13 mouse cellular contexts compared by ENCODE assay signal in the genomic region with DNA sequence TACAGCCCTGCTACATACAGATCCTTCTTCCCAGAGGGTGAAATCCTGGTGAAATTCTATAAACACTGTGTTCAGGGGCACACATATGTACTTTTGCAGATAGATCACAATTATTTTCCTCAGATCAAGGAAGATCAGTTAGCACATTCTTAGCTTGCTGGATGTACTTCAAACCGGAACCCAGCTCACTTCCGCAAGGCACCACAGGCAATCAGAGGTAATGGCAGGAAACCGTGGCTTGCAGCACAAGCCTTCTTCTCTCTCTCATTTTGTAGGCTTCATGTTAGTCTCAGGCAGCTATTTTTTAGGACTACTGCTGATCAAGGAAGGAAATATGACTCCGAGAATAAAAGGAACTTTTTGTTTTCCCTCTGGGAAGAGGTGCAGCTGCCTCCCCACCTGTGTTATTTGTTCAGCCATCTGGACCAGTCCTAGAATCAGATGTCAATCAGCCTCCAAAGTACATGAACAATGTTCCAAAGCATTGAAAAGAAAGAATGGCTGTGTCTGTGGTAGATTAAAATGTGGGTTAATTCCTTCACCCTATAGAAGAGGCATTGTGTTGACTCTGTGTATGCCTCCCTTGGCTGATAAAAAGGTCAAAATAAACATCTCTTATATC.
DNase-seq lines count a peak whose midpoint lies in the region; ATAC-seq and TF ChIP-seq lines count a peak whose summit lies in the region.
"Had no signal": no experiment of that assay in that cellular context is flagged by ENCODE, and none has a peak within 500 bp of the region (broad histone marks: within the 10 kb centered on the region; RNA-seq: fewer than 3 reads in every experiment).

No protein-coding gene starts in this region.

- TF ChIP-seq CTCF in brain, embryonic 14.5 days (IDR thresholded peaks at IDR 0.05; ENCODE audit: borderline replicate concordance, extremely low read depth, insufficient read depth, insufficient read length) = no peak

- no peaks in the 10 kb centered on the region for H3K9me3 ChIP-seq in hindbrain, embryonic 14.5 days (ENCODE audit: control insufficient read depth, low read length)
- 0 out of 2 replicates have a peak, but pooled peaks cover 2% of the 10 kb centered on the region for H3K9me3 ChIP-seq in hindbrain, embryonic 10.5 days
- H3K9me3 ChIP-seq in embryonic facial prominence, embryonic 14.5 days (ENCODE audit: control insufficient read depth, low read length) = no peaks in the 10 kb centered on the region
- H3K9me3 ChIP-seq: hindbrain, embryonic 12.5 days; limb, embryonic 15.5 days; lung, embryonic 15.5 days had no signal

- H3K4me3 ChIP-seq in hindbrain, embryonic 14.5 days (replicated peaks; ENCODE audit: low read length) = no peak overlapping the region
- H3K4me3 ChIP-seq in hindbrain, embryonic 10.5 days = no peak overlapping the region
- H3K4me3 ChIP-seq in embryonic facial prominence, embryonic 14.5 days (ENCODE audit: low read depth, low read length) = no peak overlapping the region
- H3K4me3 ChIP-seq: hindbrain, embryonic 12.5 days; limb, embryonic 15.5 days; lung, embryonic 15.5 days had no signal

- ATAC-seq in hindbrain, embryonic 14.5 days (ENCODE audit: low FRiP score) = 0 out of 2 replicates have a peak, but pooled peaks have one; percentile 27
- ATAC-seq in embryonic facial prominence, embryonic 14.5 days (ENCODE audit: low read depth) = peak; percentile 67

- no peak overlapping the region for H3K27ac ChIP-seq in hindbrain, embryonic 14.5 days
- no peak overlapping the region for H3K27ac ChIP-seq in hindbrain, embryonic 10.5 days
- H3K27ac ChIP-seq in embryonic facial prominence, embryonic 14.5 days (replicated peaks; ENCODE audit: low read depth, low read length) = no peak overlapping the region
- H3K27ac ChIP-seq: hindbrain, embryonic 12.5 days; limb, embryonic 15.5 days; lung, embryonic 15.5 days had no signal

- H3K36me3 ChIP-seq in hindbrain, embryonic 14.5 days (replicated peaks; ENCODE audit: control insufficient read depth, insufficient read depth) = no peaks in the 10 kb centered on the region
- no peaks in the 10 kb centered on the region for H3K36me3 ChIP-seq in hindbrain, embryonic 10.5 days
- no peaks in the 10 kb centered on the region for H3K36me3 ChIP-seq in embryonic facial prominence, embryonic 14.5 days (ENCODE audit: control insufficient read depth, insufficient read depth, low read length)
- H3K36me3 ChIP-seq: hindbrain, embryonic 12.5 days; limb, embryonic 15.5 days; lung, embryonic 15.5 days had no signal

- H3K27me3 ChIP-seq in hindbrain, embryonic 14.5 days (ENCODE audit: control insufficient read depth, insufficient read depth, low read length) = no peaks in the 10 kb centered on the region
- H3K27me3 ChIP-seq in hindbrain, embryonic 10.5 days (ENCODE audit: insufficient read depth, poor library complexity, severe bottlenecking) = no peaks in the 10 kb centered on the region
- H3K27me3 ChIP-seq in embryonic facial prominence, embryonic 14.5 days (replicated peaks; ENCODE audit: control insufficient read depth, insufficient read depth, low read length) = no peaks in the 10 kb centered on the region
- H3K27me3 ChIP-seq: CH12.LX; hindbrain, embryonic 12.5 days; limb, embryonic 15.5 days; lung, embryonic 15.5 days had no signal

- TF ChIP-seq POLR2A in brain, embryonic 14.5 days (IDR thresholded peaks at IDR 0.05; ENCODE audit: borderline replicate concordance, extremely low read depth, insufficient read depth, insufficient read length, poor library complexity, severe bottlenecking) = no peak

- no peak for DNase-seq in hindbrain, embryonic 14.5 days (ENCODE audit: low spot score)
- DNase-seq in hindbrain, embryonic 10.5 days (ENCODE audit: low spot score) = no peak
- peak; percentile 40 for DNase-seq in brain, embryonic 14.5 days (ENCODE audit: low read depth)
- peak; percentile 25 for DNase-seq in embryonic facial prominence, embryonic 14.5 days (ENCODE audit: low spot score)
- DNase-seq in layer of hippocampus, adult 9-11 months = peak; percentile 46
- DNase-seq in neural tube, embryonic 10.5 days (ENCODE audit: extremely low spot score, low spot score) = no peak
- no peak for DNase-seq in gastrocnemius, postnatal 4 days (ENCODE audit: low spot score in 2 of 2)
- DNase-seq: kidney, adult 8-10 months; thymus, adult 18-20 months had no signal

- H3K4me1 ChIP-seq in hindbrain, embryonic 14.5 days (replicated peaks; ENCODE audit: control insufficient read depth, insufficient read depth, low read length) = no peaks in the 10 kb centered on the region
- H3K4me1 ChIP-seq in hindbrain, embryonic 10.5 days (replicated peaks) = no peaks in the 10 kb centered on the region; the same call in 1 of the 2 replicates
- H3K4me1 ChIP-seq in embryonic facial prominence, embryonic 14.5 days (ENCODE audit: control insufficient read depth, insufficient read depth, low read length) = peaks cover 4% of the 10 kb centered on the region; the same call in 1 of the 2 replicates
- H3K4me1 ChIP-seq: lung, embryonic 15.5 days had no signal

- H3K9ac ChIP-seq in hindbrain, embryonic 14.5 days = no peak overlapping the region
- H3K9ac ChIP-seq in embryonic facial prominence, embryonic 14.5 days (ENCODE audit: low read depth, low read length) = no peak overlapping the region
- H3K9ac ChIP-seq: hindbrain, embryonic 12.5 days; limb, embryonic 15.5 days; lung, embryonic 15.5 days had no signal

- 72% methylated on average over 4 of the region's 4 CpGs for WGBS in hindbrain, embryonic 14.5 days
- 76% methylated on average over 4 of the region's 4 CpGs for WGBS in hindbrain, embryonic 10.5 days
- whole genome bisulfite sequencing in embryonic facial prominence, embryonic 14.5 days = 39% methylated on average over 4 of the region's 4 CpGs

- no peak overlapping the region for H3K4me2 ChIP-seq in hindbrain, embryonic 14.5 days (replicated peaks)
- no peak overlapping the region for H3K4me2 ChIP-seq in embryonic facial prominence, embryonic 14.5 days (ENCODE audit: low read depth, low read length)
- H3K4me2 ChIP-seq: hindbrain, embryonic 12.5 days; limb, embryonic 15.5 days; lung, embryonic 15.5 days had no signal

Comparison
In these comparisons a context has a peak if more than half of its experiments do, and no peak if none do; other contexts are left out.
1. DNase-seq: peak in brain, embryonic 14.5 days (single experiment), embryonic facial prominence, embryonic 14.5 days (single experiment) and layer of hippocampus, adult 9-11 months (single experiment); none in hindbrain, embryonic 14.5 days (single experiment), hindbrain, embryonic 10.5 days (single experiment), neural tube, embryonic 10.5 days (single experiment) and gastrocnemius, postnatal 4 days (0 of 2).